Mouse (Mus musculus) cortical plate, adult 2 months (tissue): ENCODE measurements around the gene Atp13a4.

Source experiments
- CTCF ChIP-seq: fragments of 200-500 bp; IDR thresholded peaks from 2 replicates; pipeline ENCODE4 v1.5.1; 2011; ENCODE audit warnings: mild to moderate bottlenecking, control low read depth, low read length; ENCODE audit not compliant: insufficient read depth; ENCODE audit errors: extremely low read depth
- POLR2A ChIP-seq: fragments of 200-500 bp; IDR thresholded peaks from 2 replicates; pipeline ENCODE4 v1.6.1; 2011; ENCODE audit warnings: mild to moderate bottlenecking, low read length, control low read depth; ENCODE audit not compliant: insufficient read depth; ENCODE audit errors: extremely low read depth

DNA sequence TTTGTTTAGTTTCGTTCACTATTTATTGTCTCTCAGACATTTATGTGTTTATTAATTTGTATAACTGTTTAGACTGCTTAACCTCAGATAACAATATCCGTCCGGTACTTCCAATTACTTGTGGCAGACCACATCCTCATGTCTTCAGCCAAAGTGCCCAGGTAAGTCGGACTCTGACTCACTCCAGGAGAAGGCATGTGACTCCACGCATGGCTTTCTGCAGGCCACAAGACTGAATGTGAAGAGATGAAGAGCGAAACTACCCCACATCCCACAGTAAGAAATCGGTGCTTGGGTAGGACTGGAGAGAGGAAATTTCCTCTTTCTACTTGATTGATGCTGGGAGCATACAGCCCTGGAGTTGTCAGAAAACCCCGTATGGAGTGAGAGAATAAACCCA, 18.1 kb downstream of the Atp13a4 start:
- TF ChIP-seq POLR2A (no peak), CTCF (no peak)
